In the genomic region with DNA sequence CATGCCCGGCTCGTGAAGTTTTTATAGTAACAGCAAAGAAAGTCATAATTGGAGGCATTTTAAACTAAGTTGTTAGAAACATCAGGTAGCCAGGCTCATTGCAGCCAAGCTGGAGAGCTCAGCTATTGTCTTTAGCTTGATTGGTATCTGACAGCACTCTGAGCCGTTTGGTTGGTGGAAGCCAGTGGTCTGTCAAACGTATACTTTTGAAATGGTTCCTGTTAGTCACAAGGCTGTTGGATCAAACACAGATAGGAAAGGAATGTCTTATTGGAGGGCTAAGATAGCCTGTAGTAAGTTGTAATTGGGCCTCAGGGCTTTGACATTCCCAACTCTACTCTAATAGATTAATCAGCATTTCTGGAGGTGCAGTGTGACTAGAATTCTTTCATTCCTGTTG, we compare ENCODE assay signal across 27 mouse cellular contexts. TPM values are rescaled to one million over a fixed set of nuclear protein-coding genes. Genes with fewer than 3 reads are reported as not detected.
DNase-seq lines count a peak whose midpoint lies in the region; ATAC-seq lines count a peak whose summit lies in the region.
"Had no signal": no experiment of that assay in that cellular context is flagged by ENCODE, and none has a peak within 500 bp of the region (broad histone marks: within the 10 kb centered on the region; RNA-seq: fewer than 3 reads in every experiment).

No protein-coding gene starts in this region.

- no peak overlapping the region for H3K9ac ChIP-seq in liver, embryonic 15.5 days
- H3K9ac ChIP-seq: embryonic facial prominence, embryonic 12.5 days; embryonic facial prominence, embryonic 15.5 days; forebrain, embryonic 12.5 days; forebrain, embryonic 15.5 days; heart, embryonic 13.5 days; hindbrain, embryonic 14.5 days had no signal

- ATAC-seq in liver, embryonic 15.5 days (ENCODE audit: insufficient read depth), result no peak
- ATAC-seq: forebrain, embryonic 15.5 days; hindbrain, postnatal 0 days; inflammation-experienced regulatory T-cells, adult 6 months; Patski had no signal

- H3K9me3 ChIP-seq in liver, embryonic 15.5 days (replicated peaks), result no peaks in the 10 kb centered on the region
- H3K9me3 ChIP-seq: embryonic facial prominence, embryonic 12.5 days; embryonic facial prominence, embryonic 15.5 days; forebrain, embryonic 12.5 days; forebrain, embryonic 15.5 days; heart, embryonic 10.5 days; heart, embryonic 13.5 days had no signal

- H3K36me3 ChIP-seq in liver, embryonic 15.5 days (replicated peaks), result no peaks in the 10 kb centered on the region; the same call in 1 of the 2 replicates
- H3K36me3 ChIP-seq: forebrain, embryonic 12.5 days; forebrain, embryonic 15.5 days; heart, embryonic 13.5 days had no signal

- H3K4me1 ChIP-seq in liver, embryonic 15.5 days (replicated peaks), result peaks cover 55% of the 10 kb centered on the region

- DNase-seq in 3T3-L1 (ENCODE audit: low read depth, low spot score) (peak; percentile 18), 416B (ENCODE audit: low read depth) (peak; percentile 50), MEL-GATA-1-ER (ENCODE audit: extremely low read depth, low read depth) (peak; percentile 22)
- no peak for DNase-seq in layer of hippocampus, adult 18-20 months (ENCODE audit: low spot score in 2 of 2)
- no peak for DNase-seq in urinary bladder, postnatal 36 days (ENCODE audit: low spot score in 2 of 2)
- DNase-seq: adrenal gland, postnatal 10 days; B cell, adult 2 months; cerebellum, adult 11 months; cerebellum, adult 2 months; cerebellum, adult 9-11 months; cerebellum, postnatal 25 days; gastrocnemius, postnatal 25 days; heart, adult 2 months; heart, postnatal 14 days; heart, postnatal 4 days had no signal

- 46% methylated on average over 4 of the region's 4 CpGs for WGBS in liver, embryonic 15.5 days (ENCODE audit: insufficient replicate concordance)

- no peaks in the 10 kb centered on the region for H3K27me3 ChIP-seq in liver, embryonic 15.5 days
- H3K27me3 ChIP-seq: CH12.LX; embryonic facial prominence, embryonic 12.5 days; embryonic facial prominence, embryonic 15.5 days; forebrain, embryonic 12.5 days; forebrain, embryonic 15.5 days; heart, embryonic 13.5 days; Patski had no signal

- H3K27ac ChIP-seq in liver, embryonic 15.5 days (replicated peaks), result 0 out of 2 replicates have a peak overlapping the region, but pooled peaks have one; percentile 33
- H3K27ac ChIP-seq: embryonic facial prominence, embryonic 12.5 days; embryonic facial prominence, embryonic 15.5 days; forebrain, embryonic 12.5 days; forebrain, embryonic 15.5 days; heart, adult 2 months; heart, embryonic 10.5 days; heart, embryonic 13.5 days; hindbrain, embryonic 14.5 days; hindbrain, postnatal 0 days had no signal

- H3K4me3 ChIP-seq in liver, embryonic 15.5 days (replicated peaks), result no peak overlapping the region
- H3K4me3 ChIP-seq: embryonic facial prominence, embryonic 12.5 days; embryonic facial prominence, embryonic 15.5 days; forebrain, embryonic 12.5 days; forebrain, embryonic 15.5 days; heart, adult 2 months; heart, embryonic 10.5 days; heart, embryonic 13.5 days had no signal

- H3K4me2 ChIP-seq in liver, embryonic 15.5 days, result no peak overlapping the region
- H3K4me2 ChIP-seq: embryonic facial prominence, embryonic 12.5 days; embryonic facial prominence, embryonic 15.5 days; forebrain, embryonic 12.5 days; forebrain, embryonic 15.5 days; heart, embryonic 13.5 days; hindbrain, embryonic 14.5 days had no signal

RNA-seq across cellular contexts. Expression of a gene that starts 3.3 kb away (rescaled TPM):
- polyA plus RNA-seq in liver, embryonic 15.5 days (2015; fragmentation: Nextera tagmentation; extraction: Ambion mirVana), result 14.3 and 14.6 TPM in 2 replicates
- 10 to 100 TPM; 43.4 to 43.9 TPM for total RNA-seq in layer of hippocampus, adult 18-20 months (2021)

RNA-seq across cellular contexts. Expression of a gene that starts 3.3 kb away (rescaled TPM):
- 50.3 and 59.7 TPM in 2 replicates for polyA plus RNA-seq in liver, embryonic 15.5 days (2015; fragmentation: Nextera tagmentation; extraction: Ambion mirVana)
- total RNA-seq in layer of hippocampus, adult 18-20 months (2021), result 10 to 100 TPM; 73.9 to 75.0 TPM

Comparison
In these comparisons a context has a peak if more than half of its experiments do, and no peak if none do; other contexts are left out.
1. DNase-seq: peak in 3T3-L1 (single experiment), 416B (single experiment) and MEL-GATA-1-ER (single experiment); none in layer of hippocampus, adult 18-20 months (0 of 2) and urinary bladder, postnatal 36 days (0 of 2).